Mouse (Mus musculus) kidney, adult 9 months (tissue): ENCODE measurements around the gene Agpat2.
A peak's percentile ranks its signal among the peaks of the same experiment; 100 is the strongest.

Experiments used
- DNase-seq: peaks from one replicate; pipeline ENCODE4 v3.0.0; 2022

The Agpat2 gene

DNA sequence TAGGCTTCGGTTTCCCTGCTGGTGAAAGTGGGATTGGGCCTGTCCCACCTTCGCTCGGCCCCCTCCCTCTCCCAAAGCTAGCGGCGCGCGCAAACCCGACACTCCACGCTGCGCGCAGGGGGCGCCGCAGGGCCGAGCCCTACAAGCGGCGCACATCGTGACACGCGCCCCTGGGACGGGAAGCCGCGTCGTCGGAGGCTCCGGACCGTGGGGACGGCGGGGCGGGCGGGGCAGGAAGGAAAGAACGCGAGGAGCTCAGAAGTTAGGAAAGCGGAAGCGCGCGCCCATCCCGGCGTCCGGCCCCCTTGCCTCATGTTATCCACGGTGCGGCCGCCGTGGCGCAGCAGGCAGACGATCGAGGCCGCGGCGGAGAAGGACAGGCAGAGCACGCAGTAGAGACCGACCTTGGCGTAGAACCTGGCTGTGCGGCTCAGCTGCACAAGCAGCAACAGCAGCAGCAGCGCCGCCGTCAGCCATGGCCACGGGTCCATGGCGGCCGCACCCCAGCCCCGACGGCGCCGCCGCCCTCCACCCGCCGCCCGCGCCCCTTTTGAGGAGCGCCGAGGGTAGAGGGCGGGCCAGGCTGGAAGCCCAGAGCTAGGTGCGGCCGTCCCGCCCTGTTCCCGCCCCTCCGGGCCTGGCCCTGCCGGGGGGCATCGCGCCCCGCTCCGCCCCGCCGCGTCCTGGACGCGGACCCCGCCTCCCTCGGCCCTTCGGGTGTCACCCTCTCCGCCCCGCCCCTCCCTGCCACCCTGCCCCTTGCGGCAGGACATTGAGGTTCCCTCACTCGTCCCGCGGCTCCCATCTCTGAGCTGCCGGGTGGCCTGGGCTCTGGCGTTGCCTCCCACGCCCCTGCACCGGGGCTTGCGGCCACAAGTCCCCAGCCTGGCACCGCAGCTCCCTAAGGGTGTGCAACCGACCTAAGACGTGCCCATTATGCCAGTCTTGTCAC is at the start of gene Agpat2:
Gene Agpat2, minus strand, starts transcription at position 698 of the 952 bp plus-strand sequence.
- peak; percentile 81 for DNase-seq

DNA sequence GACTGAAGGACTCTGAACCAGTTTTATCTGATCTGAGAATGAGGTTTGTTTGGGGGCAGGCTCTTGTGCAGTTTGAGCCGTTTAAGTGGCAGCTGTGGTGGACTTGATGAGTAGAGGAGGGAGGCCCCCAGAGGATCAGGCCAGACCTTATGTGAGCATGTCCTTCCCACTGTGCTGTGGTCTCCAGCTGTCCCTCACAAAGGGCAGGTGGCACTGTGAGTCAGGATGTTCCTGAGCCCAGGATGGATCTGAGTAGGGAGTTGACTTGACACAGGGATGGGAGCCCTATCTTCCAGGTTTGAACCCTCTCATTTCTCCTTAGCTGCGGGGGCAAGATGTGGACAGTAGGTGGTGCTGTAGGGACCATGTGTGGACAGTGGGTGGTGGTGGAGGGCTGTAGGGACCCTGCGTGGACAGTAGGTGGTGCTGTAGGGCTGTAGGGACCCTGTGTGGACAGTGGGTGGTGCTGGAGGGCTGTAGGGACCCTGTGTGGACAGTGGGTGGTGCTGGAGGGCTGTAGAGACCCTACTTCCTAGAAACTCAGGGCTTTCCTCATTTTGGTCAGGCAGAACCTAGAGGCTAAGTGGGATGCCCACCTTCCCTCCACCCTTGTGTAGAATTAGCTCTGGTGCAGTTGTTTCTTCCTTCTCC is 42.6 kb upstream of the Agpat2 start:
- peak; percentile 88 for DNase-seq

DNA sequence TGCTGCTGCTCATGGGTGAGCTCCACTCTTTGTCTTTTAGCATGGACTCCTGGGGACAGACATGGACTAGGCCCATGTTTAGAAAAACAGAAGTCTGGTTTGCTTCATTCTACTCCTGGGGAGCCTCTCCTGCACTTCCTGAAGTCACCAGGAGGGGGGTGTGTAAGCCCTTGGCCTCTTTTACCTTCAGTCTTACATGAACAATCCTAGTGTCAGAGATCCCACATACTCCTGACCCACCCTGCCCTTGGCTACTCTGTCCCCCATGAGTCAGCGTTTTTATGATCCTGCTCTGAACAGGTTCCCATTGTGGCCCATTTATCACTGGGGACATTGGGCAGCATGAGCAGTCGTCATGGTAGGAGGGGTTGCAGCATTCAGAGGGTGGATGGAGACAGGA is 39.7 kb upstream of the Agpat2 start:
- DNase-seq = peak; percentile 45

DNA sequence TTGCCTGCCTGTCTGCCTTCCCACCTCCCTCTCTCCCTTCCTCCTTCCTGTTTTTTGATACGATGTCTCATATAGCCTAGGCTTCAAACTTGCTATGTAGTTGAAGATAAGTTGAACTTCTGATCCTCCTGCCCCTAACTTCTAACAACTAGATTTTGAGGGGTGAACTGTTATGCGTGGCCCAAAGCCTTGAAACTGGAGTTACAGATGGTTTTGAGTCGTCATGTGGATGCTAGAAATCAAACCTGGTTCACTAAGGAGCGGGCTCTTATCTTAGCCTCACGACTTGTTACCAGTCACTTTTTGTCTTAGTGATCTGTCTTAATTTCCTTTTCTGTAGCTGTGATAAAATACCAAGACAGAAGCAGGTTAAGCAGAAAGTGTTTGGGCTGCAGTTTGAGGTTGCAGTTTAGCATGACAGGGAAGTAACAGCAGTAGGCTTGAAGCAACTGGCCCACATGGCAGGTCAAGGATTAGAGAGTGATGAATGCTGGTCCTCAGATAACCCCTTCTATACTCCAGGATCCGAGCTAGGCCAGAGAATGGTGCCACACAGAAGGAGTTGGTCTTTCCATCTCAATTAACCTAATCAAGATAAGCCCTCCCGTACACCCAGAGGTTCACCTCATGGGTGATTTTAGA is 36.9 kb upstream of the Agpat2 start:
- no peak for DNase-seq

DNA sequence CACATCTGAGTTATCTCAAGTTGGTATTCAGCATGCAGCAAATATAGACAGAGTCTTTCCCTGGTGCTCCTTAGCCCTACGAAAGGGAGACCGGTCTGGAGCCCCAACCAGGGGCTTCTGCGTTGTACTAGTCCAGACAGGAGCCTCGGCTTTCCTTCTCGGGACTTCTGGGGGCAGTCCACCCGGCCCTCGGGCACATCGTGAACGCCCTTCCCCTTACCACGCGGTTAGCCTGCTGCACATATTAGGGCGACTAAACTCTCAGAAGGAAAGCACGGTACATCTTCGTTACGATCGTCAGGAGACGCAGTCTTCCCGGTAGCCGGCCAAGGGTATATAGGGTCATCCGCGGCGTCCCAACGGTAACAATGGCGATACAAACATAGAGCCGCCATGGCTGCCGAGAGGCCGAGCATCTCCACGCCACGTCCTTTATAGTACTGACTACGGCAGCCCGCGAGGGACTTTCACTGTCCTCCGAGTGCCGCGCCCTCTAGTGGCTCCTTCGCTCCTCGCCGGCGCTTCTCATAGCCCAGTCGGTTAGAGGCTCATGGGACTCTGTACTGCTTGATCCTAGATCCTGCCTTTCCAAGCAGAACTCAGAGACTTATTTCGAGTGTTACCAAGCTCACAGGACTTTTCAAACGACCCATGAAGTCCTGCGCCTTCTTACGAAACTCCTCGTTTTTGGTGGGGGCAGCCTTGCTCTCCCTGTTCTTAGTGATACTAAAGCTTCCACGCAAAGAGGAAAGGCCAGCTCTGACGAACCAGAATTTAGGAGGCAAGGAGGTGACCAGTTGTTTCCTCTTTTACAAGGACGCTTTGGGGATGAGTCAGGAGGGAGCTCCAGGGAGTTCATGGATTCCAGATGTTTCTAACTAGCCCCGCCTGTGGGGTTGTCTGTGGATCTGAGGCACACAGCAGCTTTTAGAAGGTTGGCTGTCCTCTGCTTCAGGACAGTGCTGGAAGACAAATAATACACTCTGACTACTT is 35.9 kb upstream of the Agpat2 start:
- peak; percentile 98 for DNase-seq

DNA sequence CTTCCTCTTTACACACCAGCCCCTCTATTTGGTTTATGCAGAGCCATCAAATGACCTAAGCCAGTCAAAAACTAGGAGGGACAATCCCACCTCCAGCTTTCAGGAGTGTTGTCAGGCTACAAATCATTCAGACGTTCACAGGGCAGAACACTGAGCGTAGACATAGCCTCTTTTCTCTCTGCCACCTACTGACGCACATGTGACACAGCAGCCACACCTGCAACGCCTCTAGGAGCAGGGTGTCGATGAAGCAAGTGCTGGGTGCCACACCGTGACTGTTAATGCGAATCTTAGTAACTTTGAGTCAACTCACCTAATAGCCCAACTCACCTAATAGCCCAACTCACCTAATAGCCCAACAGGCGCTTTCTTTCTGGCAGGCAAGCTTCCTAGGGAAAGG is 34.9 kb upstream of the Agpat2 start:
- DNase-seq = peak; percentile 62

DNA sequence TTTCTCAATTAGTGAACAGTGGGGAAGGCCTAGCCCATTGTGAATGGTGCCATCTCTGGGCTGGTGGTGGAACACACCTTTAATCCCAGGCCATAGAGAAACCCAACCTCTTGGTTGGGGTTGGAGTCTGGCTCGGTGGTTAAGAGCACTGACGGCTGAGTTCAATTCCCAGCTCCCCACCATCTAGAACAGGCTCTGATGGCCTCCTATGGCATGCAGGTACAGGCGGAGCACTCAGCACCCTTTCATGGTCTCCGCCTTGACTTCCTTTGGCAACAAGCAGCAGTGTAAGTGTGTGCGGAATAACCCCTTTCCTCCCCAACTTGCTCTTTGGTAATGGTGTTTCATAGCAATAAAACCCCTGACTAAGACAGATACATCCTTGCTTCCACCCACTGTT is 34.4 kb upstream of the Agpat2 start:
- no peak for DNase-seq

DNA sequence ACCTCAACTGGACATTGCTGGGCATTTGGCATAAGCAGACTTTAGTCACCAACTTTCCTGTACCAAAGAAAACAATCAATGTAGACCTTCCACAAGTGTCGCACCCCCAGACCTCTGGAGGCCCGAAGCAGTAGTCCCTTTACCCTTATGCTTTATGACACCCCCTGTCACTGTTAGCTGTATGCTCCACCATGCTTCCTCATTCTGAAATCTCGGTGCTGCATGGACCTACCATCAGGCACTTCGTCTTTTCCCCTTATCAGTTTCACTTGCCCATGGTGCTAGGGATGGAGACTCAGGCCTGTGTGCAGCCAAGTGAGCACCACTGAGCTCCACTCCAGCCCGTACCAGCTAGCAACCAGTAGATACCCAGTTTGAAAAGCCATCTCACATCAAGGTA is 33.8 kb upstream of the Agpat2 start:
- no peak for DNase-seq

DNA sequence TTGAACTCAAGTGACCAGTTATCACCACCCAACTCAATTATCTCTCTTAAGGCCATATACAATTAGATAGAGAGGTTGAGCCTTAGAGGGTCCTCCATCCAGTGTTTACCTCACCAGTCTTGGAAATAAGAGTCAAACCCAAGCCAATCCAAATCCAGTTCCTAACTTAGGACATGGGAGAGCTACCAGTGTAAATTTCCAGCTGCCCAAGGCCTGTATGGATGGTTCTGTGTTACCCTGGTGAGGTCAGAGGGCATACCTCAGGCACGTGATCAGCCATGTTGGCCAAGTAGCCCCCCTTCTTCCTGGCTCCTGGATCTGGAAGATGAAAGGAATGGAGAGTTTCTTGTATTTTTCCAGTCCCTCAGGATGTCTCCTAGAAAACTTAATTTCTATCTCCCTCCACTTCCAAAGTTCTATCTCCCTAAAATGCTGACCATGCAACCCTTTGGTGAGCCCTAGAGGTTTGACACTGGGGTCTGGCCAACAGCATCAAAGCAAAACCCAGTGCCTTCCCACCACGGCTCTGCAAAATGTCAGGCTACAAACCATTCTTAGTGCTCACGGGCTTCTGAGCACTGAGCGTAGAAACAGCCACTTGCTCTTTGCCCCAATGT is 33.2 kb upstream of the Agpat2 start:
- DNase-seq = no peak

DNA sequence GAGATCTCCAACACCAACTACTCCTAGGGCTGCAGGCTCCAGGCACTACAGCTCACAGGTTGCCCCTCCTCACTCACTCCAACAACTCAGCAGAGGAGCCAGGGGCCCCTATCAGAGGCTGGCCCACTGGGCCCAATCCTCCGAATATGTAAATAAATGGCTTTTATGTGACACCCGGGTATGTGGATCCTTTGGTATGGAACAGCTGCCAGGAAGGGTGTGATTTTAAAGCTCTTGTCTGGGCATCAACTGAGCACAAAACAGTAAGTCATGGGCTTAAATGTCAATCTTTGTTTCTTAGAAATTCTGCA is 32.1 kb upstream of the Agpat2 start:
- DNase-seq = no peak

DNA sequence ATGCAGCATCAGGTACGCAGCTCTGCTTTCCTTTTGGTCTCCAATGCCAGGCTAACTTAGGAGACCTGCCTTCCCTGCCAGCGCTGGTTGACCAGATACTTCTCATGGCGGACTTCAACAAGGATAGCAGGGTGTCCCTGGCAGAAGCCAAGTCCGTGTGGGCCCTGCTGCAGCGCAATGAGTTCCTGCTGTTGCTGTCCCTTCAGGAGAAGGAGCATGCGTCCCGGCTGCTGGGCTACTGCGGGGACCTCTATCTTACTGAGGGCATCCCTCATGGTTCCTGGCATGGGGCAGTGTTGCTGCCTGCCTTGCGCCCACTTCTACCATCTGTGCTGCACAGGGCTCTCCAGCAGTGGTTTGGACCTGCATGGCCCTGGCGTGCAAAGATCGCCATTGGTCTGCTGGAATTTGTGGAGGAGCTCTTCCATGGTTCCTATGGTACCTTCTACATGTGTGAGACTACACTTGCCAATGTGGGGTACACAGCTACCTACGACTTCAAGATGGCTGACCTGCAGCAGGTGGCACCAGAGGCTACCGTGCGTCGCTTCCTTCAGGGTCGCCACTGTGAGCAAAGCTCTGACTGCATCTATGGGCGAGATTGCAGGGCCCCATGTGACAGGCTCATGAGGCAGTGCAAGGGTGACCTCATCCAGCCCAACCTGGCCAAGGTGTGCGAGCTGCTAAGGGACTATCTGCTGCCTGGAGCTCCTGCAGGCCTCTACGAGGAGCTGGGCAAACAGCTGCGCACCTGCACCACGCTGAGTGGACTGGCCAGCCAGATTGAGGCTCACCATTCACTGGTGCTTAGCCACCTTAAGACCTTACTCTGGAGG is 31.5 kb upstream of the Agpat2 start:
- DNase-seq = no peak

DNA sequence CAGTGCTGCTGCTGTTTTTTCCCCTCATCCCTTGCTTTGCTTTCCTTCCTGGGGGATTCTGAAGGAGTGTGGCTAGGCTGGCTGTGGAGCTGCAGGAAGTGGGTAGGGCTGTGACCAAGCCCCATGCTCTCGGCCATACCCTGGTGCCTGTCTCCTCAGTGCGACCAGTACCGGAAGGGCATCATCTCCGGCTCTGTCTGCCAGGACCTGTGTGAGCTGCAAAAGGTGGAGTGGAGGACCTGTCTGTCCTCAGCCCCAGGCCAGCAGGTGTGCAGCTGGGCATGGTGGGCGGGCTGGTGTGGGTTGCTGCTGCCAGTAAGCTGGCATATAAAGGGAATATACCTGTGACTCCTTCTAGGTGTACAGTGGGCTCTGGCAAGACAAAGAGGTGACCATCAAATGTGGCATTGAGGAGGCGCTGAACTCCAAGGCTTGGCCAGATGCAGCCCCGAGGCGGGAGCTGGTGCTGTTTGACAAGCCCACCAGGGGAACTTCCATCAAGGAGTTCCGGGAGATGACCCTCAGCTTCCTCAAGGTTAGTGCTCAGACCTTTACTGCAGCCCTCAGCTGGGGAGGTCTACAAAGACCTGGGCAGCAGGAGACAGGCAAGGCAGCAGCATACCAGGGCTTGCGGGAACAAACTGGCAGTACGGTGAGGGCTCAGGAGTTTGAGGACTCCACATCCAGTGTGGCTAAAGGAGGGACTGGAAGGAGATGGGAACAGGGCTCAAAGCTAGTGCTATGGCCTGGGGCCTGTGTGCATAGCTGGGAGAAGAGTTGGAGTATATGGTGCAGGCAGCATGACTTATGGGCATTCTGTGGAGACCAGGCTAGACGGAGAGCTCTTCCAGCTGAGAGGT is 30.6 kb upstream of the Agpat2 start:
- no peak for DNase-seq

DNA sequence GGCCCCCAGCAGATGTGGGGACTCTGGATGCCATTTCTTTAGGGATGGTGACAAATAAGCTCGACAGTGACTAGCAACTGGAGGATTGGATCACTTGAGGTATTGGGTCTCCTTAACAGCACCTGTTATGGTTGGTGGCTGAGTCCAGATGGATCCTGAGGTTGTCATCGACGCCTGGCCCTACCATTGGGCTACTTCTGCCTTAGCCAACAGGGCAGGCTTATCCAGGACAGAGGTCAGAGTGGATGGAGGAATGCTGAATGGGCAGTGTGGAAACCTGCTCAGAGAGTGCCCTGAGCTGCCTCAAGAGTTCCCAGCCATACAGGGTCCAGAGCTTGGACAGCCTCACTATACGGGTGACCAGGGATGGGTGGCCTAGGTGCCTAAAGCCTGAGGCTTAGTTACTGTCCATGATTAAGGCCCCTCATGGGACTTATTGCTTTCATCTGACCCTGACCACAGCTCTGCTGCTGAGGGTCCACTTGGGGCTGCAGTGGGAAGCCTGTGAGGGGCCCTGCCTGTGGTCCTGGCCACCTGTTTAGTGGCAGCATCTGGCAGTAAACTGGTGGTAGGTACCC is 29.8 kb upstream of the Agpat2 start:
- no peak for DNase-seq

DNA sequence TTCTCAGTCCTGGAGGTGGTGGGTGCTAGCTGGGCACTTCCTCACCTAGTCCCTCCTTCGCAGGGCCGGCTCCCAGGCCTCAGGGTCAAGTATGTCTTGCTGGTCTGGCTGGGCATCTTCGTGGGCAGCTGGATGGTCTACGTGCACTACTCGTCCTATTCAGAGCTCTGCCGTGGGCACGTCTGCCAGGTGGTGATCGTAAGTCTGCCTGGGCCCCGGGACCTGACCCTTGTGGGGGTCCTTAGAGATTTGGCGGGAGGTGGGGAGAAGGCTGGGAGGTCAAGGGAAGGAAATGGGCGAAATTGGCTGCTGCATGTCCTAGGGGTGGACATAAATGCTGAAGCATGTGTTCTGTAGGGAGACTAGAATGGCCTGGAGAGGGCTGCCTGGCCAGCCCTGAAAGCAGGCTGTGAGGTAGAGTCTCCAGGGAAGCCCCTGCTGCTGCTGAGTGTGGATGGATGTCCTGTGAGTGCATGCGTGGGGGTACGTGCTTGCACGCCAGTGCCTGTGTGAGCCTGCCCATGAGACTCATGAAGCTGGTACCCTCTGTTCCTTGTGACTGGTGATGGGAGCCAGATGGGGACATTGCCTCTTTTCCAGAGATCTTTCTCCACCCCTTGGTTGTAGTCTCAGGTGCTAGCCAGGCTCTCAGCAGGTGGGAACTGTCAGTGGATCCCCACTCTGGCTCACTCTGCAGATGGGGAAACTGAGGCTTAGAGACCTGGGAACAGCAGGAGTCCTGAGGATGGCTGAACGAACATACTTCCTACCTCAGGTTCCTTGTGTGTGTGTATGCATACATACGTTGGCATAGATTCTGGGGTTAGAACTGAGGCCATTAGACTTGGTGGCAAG is 28.6 kb upstream of the Agpat2 start:
- DNase-seq = no peak

DNA sequence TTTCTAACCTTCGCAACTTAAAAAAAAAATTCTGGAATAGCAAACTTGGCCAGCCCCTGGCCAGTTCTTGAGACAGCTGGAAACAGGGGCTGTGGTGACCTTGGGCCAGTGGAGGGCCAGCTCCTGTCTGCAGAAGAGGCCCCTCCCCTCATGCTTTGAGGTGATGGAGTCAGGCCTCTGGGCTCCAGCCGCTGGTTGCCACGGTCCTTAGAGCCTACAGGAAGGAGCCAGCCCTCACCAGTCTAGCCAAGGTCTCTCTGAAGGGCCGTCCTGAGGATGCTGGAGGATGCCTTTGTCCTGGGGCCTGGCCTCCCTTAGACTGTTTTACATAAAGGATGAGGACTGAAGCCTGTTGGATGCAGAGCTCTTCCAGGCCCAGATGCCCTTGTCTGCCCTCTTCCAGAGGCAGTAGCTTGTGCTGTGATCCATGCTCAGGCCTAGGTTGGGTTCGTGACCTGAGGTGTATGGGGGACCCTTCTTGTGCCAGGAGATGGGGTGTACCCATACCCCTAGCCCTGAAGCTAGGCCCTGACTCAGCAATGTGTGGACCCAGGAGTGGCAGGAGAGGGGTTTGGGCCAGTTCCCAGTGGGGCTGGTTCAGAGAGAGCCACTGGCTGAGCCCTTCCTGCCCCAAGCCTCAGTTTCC is 24.7 kb upstream of the Agpat2 start:
- no peak for DNase-seq

DNA sequence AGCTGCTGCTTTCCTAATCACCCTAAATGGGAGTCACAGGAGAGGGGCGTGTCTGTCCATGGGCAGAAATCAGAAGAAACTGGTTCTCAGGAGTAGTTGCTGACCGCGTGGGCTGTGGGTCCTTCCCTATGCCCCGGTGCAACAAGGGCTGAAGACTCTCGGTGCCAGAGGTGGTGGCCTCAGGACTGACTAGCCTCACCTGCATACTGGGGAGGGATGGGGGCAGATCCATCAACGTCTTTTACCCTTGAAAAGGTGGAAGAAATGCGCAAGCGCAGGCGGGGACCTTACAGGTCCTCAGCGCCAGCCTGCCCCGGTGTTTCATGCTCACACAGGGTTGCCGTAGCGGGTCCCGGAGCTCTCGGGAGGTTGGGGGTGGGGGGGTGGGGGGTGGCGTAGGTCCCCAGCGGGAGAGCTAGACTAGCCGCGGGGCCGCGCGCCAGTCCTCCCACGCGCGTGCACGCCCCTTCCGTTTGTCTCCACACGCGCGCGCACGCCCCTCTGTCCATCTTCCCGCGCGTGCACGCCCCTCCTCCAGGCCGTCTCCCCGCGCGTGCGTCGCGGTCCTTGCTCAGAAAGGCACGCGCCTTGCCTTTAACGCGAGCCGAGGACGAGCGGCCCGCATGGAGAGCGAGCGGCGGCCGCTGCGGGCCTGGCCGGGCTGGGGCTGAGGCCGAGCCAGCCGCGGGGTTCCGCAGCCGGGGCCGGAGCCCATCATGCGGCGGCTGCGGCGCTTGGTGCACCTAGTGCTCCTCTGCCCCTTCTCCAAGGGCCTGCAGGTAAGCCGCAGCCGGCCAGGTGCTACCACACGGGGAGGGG is 23.9 kb upstream of the Agpat2 start, which contains the start of gene Fam69b:
Gene Fam69b, plus strand, starts transcription at position 537 of the 819 bp plus-strand sequence.
- peak; percentile 58 for DNase-seq

DNA sequence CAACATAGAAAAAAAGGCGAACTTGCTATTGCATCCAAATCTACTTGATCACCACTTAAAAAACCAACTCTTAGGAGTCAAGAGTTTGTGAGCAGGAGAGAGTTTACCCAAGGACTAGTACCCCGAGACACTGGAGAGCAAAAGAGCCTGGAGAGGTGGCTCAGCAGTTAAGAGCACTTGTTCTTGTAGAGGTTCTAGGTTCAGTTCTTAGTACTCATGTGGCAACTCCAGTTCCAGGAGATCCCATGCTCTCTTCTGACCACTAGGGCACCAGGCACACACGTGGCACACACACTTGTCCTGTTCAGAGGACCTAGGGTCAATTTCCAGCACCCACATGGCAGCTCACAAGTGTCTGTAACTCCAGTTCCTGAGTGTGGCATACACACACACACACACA is 21.9 kb upstream of the Agpat2 start:
- DNase-seq = no peak
